Mouse (Mus musculus): Measurements from ENCODE around the gene Oca2.

- TF ChIP-seq EP300 (IDR thresholded peaks at IDR 0.05; ENCODE audit: low read depth) (no peak), CTCF (IDR thresholded peaks at IDR 0.05; ENCODE audit: low read depth) (peak; percentile 63)
These were observed 52.0 kb downstream of the Oca2 start for GRCm38 (mm10) chr7:56291468-56292115.

All from liver, embryonic 14.5 days (tissue).